Mouse (Mus musculus) thymus, postnatal 10 days (tissue): ENCODE measurements around the gene Mrps14.
A peak's percentile ranks its signal among the peaks of the same experiment; 100 is the strongest.

Source experiments
- DNase-seq, 2 experiments: peaks; one replicate each; pipeline ENCODE4 v3.0.0; 2021; ENCODE audit warnings: low spot score in 2 of 2

Mrps14 gene

DNA sequence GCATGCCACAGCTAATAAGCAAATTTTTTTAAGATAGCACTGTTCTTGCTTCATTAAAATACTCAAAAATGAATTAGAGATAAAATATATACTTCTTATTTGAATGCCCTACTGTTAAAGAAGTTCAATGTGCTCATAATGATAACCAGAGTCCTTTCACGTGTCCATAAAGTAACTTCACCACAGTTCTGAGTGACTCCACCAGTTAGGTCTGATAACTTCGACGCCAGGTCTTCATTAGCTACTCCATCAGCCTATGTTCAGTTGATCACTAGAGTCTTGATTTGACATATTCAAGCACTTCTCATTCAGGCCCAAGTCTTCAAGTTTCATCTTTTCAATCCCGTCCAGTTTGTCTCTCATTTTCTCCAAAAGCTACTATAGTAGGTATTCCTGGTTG lies 32.2 kb downstream of the Mrps14 start:
- DNase-seq = no peak

- DNase-seq = no peak
Measured at GRCm38 (mm10) chr1:160227850-160228249, 32.8 kb downstream of the Mrps14 start.

DNA sequence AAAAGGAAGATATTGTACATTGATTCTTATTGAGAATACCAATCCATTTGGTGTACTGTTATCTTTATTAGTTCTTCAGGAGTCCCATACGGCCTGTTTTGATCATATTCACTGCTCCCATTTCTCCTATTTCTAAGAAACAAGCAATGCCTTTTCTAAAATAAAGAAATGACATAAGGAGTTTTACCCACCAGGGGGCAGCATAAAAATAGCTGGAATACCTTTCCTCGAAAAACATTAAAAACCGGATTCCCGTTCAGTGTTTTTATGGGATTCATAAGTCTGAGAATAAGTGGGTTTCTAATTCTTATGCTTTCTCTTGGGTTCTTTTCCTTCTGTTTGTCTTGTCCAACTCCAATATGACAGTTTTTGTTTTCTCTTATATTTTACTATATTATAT lies 36.0 kb downstream of the Mrps14 start:
- peak in 1 of 2 experiments; percentile 41 for DNase-seq

DNA sequence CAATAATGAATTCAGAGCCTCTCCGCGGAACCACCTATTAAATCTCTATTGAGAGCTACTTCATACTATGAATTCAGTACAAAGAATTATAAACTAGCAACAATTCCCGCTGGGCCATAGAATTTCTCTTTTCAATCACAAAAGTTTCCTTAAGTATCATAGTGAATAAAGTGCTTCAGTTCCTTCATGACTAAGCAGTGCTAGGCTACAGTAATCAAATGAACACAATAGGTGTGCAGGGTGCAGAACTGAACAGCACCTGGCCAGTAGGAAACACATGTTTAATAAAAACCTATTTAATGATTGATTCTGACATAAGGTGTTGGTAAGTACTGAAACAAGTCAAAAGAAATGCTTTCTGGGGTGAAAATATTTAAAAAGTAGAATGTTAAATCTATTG lies 37.1 kb downstream of the Mrps14 start:
- DNase-seq = no peak

- no peak for DNase-seq
Measured at GRCm38 (mm10) chr1:160233921-160234320, 38.9 kb downstream of the Mrps14 start.

GRCm38 (mm10) chr1:160237981-160238380 lies 43.0 kb downstream of the Mrps14 start:
- DNase-seq = no peak

GRCm38 (mm10) chr1:160238852-160239443 lies 43.9 kb downstream of the Mrps14 start:
- DNase-seq = no peak

- DNase-seq = no peak
Measured at GRCm38 (mm10) chr1:160240091-160240490, 45.1 kb downstream of the Mrps14 start.

- no peak for DNase-seq
Measured at GRCm38 (mm10) chr1:160244689-160245088, 49.7 kb downstream of the Mrps14 start.

- DNase-seq = no peak
Measured at GRCm38 (mm10) chr1:160245954-160246353, 50.9 kb downstream of the Mrps14 start.

- no peak for DNase-seq
Measured at GRCm38 (mm10) chr1:160246844-160247243, 51.8 kb downstream of the Mrps14 start.

DNA sequence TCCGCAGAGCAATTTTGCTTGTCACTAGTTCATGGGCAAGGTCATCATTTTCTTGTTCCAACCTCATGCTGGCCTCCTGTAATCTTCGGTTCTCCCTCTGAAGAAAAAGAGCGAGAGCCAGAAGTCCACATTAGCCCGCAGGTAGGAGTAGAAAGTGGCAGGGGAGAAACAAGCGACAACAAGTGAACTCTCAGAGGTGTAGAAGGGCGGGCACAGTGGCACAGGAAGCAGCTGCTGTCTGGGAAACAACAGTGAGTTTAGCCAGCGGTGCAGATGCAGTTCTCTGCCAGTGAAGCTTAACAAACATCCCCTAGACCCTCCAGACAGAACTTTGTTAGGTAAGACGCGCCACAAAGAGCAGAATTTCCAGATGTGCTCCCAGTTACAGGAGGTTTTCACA lies 52.5 kb downstream of the Mrps14 start:
- DNase-seq = peak; percentile 44 to 54

- DNase-seq = no peak
Measured at GRCm38 (mm10) chr1:160249786-160250185, 54.8 kb downstream of the Mrps14 start.

- DNase-seq = no peak
Measured at GRCm38 (mm10) chr1:160250782-160251181, 55.8 kb downstream of the Mrps14 start.

- no peak for DNase-seq
Measured at GRCm38 (mm10) chr1:160251388-160252007, 56.5 kb downstream of the Mrps14 start.
